Mouse (Mus musculus): ENCODE measurements around the gene Traf3ip1.

Traf3ip1 gene

DNA sequence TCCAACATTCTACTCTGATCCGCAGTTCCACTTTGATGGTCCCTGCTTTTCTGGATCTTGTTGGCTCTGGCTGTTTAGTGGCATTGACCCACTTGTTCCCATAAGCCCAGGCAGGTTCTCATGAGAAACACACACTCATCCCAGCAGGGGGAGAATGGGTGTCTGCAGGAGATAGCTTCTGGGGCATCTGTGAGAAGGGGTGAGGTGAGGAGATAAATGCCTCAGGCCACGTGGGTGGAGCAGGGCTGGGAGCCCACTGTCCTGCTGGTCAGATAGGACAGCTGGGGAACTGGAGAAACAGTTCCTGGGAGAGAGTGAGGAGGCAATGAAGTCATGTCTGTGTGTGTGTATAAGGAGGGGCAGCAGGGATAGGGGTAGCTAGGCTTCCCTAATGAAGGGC, 39.0 kb downstream of the Traf3ip1 start:
- no peak for DNase-seq (ENCODE audit: low read depth, low spot score)

DNA sequence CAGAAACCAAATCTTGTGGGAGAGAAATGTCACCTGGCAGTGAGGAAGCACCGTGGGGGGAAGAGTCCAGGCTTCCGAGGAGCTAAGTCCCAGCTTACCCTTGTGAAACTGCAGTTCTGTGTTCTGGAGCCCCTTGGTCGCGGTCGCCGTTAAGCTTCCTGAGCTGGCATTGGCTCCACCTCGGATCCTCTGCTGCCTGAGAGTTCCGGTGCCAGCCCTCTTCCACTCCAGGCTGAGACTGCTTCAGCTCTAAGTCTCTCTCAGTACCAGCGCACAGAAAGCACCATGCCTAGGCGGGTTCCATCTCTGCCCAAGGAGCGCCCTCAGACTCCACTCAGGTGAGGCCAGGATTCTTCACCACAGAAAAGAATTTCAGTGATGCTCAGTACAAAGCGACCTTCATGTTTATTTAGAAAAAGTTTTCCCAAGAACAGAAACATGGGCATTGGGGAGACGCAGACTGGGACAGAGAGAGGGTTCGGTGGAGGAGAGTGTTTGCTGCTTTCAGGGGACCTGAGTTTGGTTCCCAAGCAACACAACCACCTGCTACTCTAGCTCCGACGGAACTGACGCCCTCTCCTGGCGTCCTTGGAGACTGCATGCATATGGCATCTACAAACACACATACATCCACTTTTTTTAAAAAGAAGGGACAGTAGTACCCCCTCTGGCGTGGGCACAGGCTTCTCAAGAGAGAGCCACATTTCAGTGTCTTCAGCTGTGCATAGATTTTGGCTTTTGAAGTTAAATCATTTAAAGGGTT, 39.7 kb downstream of the Traf3ip1 start:
- peak; percentile 83 for DNase-seq (ENCODE audit: low read depth, low spot score)

DNA sequence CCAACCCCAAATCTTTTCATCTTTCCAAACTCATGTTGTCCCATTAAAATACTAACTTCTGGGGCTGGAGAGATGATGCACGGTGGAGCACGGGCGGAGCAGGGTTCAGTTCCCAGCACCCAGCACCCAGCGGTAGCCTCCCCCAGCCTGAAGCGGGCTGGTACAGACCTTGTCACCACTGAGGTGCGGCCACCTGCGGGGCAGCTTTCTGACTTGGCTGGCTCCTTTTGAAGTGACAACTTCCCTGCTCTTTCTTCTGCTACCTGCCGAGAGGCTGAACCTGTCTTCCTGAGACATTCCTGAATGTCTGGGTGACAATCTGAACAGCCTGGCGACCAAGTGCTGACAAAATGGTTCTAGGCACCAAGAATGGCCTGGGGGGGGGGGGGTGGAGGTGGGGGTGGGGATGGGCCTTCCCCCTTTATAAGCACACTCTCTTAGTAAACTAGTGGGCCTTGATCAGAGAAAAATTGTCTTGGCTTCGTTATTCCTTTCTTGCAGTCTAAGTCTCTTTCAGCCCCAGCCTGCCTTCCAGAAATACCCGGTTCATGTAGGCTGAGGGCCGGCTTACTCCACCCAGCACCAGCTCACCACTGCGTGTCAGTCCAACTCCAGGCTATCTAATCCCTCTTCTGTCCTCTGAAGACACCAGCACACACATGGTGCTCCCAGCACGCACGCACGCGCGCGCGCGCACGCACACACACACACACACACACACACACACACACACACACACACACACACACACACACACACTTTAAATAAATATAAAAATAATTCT, 43.5 kb downstream of the Traf3ip1 start:
- DNase-seq (ENCODE audit: low read depth, low spot score): peak; percentile 71

DNA sequence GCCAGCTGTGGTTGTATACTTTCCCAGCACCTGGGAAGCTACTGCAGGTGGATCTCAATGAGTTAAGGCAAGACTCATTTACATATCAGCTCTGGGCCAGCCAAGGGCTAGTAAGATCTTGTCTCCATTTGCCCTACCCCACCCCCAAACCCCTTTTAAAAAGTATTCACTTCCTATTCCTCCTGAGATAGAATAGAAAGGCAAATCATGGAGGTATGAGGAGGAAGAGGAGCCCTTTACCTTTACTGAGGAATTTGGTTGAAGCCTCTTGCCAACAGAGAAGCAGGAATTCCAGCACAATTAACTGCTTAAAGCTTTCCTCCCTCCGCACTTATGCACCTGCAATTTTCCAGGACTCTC, 44.1 kb downstream of the Traf3ip1 start:
- DNase-seq (ENCODE audit: low read depth, low spot score): no peak

DNA sequence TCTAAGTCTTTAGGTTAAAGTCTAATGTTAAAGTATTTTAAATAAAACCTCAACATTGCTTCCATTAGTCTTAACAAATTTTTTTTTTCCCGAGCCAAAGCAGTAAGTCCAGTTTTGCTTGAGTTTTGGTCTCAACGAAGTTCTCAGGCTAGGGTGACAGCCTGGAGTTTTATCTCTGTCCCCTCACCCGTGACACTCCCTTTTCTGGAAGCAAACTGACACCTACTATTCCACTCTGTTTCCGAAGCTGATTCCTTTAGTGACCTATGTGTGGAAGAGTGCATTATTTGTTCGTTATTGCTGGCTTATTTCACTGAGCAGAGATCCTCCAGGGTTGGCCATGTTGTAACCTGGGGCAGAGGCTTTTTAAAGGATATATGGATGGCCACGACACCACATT, 44.8 kb downstream of the Traf3ip1 start:
- DNase-seq (ENCODE audit: low read depth, low spot score): no peak

DNA sequence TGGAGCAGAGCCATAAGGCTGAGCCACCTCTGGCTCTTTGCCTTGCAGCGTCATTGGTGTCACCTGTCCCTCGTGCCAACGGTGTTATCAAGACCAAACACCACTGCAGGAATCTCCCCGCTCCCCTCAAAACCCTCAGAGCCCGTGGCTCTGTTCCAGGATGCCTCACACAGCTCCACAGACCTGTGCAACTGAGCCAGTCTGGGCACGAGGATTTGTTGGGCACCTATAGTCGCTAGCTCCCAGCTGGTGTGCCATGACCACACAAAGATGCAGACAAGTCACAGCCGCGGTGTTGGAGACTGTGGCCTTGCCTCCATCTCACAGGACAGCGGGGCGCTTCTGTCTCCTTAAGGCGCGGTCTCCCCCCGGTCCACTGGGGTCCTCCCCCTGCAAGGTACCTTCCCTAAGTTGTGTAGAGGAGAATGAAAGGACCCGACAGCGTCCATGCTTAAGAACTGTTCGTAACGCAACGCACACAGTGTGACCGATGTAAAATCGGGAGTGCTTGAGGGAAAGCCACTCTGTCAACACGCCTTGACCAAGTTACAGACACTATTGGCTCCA, 45.3 kb downstream of the Traf3ip1 start:
- DNase-seq (ENCODE audit: low read depth, low spot score): no peak

DNA sequence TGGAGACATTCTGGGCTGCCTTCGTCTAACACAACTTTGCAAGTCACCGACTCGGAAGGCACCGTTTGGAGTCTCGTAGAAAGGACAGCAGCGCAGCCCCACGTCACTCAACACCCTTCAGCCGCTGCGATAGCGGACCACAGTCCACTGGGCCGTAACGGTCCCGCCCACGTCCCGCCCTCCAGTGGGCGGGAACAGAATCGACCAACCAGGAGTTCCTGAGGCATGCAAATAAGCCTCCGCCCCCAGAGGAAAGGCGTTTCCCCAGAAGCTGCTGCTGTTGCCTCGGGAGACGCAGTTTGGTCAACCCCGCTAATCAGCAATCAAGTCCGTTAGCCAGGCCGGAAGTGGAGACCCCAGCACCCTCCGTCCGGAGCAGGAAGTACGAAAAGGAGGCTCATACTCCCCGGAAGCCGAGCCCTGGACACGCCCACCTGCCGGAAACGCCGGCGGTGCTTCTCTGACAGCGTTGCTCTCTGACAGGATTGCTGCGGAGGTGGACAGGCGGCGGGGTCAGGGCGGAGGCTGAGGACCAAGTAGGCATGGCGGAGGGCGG, 45.9 kb downstream of the Traf3ip1 start, which contains the start of gene Asb1:
TSS of gene Asb1 (plus strand) at position 274 of the 556 bp plus-strand sequence.
- DNase-seq (ENCODE audit: low read depth, low spot score): peak; percentile 98

DNA sequence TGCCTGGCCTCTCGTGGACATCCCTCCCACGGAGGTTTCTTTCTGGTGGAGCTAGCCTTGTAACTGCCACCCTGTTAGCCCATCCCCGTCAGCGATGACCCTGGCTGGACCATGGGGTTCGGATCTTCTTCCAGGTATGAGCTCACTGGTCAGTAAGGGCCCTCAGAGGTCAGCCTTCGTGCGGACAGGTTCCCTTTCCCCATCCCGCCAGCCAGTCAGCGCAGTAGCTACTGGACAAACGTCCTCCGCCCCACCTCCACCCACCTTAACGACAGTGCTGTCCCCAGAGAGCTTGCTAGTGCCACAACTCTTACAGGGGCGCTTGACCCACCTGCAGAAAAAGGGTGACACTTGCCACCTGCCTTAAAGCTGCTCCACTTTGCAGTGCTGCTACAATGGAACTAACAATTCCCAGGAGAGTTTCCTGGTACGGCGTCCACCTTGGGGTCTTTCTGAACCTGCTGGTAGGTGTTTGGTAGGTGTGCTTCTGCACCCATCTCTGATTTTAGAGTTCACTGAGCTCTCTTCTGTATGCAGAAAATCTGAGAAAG, 46.7 kb downstream of the Traf3ip1 start:
- DNase-seq (ENCODE audit: low read depth, low spot score): no peak

DNA sequence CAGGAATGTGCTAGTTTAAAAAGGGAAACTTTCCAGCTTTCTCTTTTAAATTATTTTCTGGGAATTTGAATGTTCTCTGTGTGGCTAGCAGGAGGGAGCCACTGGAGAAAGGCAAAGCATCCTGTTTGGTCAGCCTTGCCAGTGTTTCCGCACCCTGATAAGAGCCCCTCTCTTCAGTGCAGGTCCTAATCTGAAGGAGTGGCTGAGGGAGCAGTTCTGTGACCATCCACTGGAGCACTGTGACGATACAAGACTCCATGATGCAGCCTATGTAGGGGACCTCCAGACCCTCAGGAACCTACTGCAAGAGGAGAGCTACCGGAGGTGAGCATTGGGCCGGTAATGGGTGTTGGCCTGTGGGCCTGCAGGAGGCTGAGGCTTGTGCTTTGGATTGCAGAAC, 49.5 kb downstream of the Traf3ip1 start:
- no peak for DNase-seq (ENCODE audit: low read depth, low spot score)

DNA sequence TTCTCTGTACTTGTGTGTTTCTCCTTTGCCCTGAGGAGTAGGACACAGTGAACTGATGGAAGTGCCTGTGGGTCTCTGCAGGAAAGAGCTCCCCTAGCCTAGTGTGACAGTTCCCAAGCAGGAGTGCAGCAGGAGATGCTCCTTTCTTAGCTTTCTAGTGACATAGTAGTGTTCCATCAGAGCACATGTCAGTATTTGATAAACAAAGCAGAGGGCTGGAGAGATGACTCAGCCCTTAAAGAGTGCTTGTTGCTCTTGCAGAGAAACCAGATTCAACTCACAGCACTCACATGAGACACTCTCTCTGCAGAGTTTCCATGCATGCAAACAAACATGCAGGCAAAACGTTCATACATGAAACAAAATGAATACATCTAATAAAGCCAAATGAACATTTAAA, 50.8 kb downstream of the Traf3ip1 start:
- DNase-seq (ENCODE audit: low read depth, low spot score): no peak

DNA sequence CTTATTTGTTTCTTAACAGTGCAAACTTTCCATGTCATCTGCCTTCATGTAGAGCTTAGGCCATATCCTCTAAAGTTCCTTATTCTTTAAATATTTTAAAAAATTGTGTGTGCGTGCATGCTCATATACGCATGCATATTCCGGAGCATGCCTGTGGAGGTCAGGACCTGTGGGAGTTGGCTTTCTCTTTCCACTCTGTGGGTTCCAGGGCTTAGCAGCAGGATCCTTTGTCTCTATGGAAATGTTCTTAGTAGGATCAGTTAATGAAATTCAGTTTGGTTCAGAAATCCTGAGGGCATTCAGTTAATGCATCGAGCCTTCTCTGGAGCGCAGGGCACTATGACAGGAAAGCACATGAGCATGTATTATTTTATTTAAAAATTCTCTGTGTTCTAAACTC, 53.1 kb downstream of the Traf3ip1 start:
- DNase-seq (ENCODE audit: low read depth, low spot score): peak; percentile 58

DNA sequence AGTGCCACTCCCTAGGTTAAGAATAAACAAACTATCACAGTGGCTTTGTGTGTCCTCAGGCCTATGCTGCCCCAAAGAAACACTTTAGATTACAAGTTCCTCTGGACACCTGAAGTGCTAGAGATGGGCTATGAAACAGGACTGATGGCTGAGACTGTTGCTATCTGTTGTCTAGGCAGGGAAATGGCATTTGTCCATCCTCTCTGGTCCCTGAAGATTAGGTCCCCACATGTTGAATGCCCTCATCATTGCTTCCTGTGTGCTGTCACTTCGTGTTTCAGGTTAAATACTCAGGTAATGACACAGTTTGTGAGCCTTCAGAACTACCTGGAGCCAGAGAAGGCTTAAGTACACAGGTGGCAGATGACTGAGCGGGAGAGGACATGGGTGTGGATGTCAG, 54.6 kb downstream of the Traf3ip1 start:
- no peak for DNase-seq (ENCODE audit: low read depth, low spot score)

DNA sequence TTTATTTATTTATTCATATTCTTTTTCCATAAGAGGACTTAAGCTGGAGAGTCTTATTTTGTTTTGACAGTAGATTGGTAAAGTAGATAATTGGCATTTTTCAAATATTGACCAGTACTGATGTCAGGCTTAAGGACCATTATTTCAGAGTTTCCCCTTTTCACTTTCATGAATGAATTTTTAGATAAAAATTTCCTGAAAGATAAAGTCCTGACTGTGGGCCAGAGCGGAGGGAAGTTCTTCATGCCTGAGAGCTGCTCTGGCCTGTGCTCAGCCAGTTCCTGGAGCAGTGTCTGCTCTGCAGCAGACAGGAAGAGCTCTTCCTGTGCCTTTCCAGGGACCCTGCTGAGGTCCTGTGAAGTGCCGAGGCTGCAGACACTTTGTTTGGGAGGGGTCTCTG, 62.7 kb downstream of the Traf3ip1 start:
- no peak for DNase-seq (ENCODE audit: low read depth, low spot score)

DNA sequence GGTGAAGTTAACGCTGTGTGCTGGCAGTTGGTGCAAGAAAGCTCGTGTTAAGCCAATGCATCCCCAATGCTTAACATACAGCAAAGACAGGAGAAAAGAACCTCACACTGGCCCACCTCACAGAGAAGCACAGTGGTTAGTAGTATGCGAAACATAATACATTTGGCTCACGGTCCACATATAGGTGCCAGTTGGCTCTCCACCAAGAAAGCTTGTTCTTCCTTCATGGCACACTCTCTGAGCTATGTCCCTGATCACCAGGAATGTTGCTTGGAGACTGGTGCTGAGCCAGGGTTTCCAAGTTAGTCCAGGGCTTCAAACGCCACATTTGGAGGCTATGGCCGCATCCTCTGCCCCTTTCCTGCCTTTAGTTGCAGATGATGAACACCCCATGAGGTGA, 66.8 kb downstream of the Traf3ip1 start:
- DNase-seq (ENCODE audit: low read depth, low spot score): no peak

DNA sequence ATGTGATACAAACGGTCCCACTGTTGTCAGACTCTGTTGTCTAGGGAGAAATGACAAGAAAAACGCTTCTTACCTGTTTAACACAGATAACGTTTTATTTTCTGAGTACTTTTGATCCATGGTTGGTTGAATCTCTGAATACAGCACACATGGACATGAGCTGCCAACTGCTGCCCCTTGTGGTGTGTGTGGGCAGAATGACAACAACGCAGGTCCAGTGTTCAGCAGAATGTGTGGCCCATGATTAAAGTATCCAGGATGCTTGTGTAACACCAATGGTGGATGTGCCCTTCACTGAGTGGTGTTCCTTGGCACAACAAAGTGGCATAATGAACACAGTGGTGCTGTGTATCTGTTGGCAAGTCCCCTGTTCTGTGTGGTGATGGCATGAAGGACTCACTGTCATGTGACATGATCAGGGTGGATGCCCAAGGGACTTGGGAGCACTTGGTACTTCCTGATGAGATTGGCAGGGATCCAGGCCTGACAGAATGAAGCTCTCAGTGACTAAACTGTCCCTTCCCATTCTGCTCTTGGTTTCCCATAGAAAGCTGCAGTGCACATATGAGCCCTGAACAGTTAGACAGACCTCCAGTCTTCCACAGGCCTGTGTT, 68.6 kb downstream of the Traf3ip1 start:
- DNase-seq (ENCODE audit: low read depth, low spot score): no peak

DNA sequence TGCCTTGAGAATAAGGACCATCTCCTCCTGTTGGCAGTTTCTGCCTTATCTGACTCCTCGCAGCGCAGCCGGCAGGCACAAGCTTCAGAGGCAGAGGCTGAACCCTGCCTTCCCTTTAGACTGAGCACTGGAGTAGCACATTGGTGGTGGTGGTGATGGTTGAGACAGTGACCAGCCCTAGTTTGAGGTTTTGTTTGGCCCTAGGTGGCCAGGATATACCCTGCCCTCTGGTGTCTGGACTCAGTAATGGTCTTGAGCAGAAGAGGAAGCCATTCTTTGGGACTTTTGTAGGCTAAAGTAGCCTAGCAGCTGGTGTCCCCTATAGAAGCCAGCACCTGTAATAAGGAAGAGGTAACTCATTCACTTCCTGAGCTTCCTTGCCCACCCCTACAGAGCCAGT, 69.6 kb downstream of the Traf3ip1 start:
- DNase-seq (ENCODE audit: low read depth, low spot score): peak; percentile 39

DNA sequence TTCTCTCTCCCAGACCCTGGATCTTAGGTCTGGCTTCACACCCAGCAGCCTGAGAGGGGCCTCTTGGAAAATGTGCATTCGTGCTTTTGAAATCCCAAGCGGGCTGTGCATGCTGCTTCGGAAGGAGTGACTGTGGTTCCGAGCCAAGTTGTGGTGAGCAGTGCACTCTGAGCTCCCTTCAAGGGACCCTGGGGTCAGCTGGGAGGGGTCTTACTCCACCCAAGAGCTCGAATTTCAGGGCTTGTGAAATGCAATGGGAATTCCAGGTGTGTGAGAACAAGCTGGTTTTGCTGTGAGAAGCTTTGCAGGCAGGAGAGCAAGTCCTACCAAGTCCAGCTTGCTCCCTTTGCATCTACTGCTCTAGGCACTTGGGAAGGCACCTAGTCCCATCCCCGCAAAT, 70.2 kb downstream of the Traf3ip1 start:
- no peak for DNase-seq (ENCODE audit: low read depth, low spot score)

DNA sequence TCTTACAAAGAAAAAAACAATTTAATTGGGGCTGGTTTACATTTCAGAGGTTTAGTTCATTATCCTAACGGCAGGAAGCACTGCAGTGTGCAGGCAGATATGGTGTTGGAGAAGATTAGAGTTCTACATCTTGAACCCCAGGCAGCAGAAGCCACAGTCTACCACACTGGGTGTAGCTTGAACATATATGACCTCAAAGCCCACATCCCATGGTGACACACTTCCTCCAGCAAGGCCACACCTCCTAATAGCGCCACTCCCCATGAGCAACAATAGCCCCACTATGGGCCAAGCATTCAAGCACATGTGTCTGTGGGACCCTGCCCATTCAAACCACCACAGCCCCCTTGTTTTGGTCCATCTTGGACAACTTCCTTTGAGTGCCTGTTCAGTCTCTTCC, 72.8 kb downstream of the Traf3ip1 start:
- no peak for DNase-seq (ENCODE audit: low read depth, low spot score)

DNA sequence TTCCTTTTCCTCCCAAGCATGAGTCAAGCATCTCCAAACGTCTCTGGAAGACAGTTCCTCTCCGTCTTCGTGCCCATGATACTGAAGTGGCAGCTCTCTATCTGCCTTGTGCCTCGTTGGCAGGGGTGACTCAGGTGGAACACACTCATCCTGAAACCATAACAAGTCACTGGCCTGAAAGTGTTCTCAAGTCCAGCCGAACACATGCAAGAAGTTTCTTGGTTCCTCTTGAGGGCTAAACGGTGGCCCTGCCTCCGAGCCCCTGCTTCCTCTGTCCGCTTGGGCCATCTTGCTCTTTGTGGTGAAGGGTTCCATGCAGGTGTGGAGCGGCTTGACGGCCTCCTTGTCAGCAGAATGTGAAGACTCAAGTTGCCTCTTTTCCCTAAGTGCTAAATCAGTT, 78.0 kb downstream of the Traf3ip1 start:
- no peak for DNase-seq (ENCODE audit: low read depth, low spot score)

DNA sequence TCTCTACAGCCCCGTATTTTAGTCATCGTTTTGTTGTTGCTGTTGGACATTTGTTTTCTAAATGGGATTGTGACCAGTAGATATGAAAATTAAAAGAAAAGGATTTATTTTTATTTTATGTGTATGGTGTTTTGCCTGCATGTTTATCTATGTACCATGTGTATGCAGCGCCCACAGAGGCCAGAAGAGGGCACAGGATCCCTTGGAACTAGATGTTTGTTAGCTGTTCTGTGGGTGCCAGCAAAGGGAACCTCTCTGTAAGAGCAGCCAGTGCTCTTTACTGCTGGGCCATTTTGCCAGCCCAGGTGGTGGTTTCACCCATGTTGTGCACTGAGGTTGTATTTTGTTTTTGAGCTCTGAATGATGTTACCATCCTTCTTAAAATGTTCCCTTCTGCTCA, 79.8 kb downstream of the Traf3ip1 start:
- DNase-seq (ENCODE audit: low read depth, low spot score): peak; percentile 36

DNA sequence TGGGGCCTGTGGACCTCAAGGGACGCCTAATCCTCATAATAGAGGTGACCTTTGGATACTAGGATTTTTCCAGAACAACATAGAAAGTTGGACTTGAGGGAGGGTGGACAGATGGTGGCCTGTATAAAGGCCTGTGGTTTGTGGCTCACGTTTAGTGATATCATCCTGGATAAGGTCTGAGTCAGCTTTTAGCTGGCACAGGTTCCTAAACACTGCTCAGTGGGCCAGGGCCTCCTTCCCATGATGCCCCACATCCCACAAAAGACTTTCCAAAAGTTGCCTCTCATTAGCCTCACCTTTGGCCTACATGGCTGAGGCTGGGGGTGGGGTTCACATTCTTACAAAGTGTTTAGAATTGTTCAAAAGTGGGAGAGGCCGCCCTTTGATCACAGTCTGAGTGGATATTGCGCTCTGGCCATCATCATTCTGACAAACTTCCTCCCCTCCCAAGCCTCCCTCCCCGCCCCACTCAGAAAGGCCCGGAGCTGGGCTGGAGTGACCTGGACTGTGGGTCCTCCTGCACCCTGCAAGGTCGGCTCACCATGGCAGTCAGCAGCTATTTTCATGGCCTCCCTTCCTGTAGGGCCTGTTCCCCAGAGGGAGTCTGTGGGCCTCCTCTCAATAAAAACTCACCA, 83.6 kb downstream of the Traf3ip1 start:
- no peak for DNase-seq (ENCODE audit: low read depth, low spot score)

Measured in ES-CJ7 (cell line).